8 mouse cellular contexts compared by ENCODE assay signal in the genomic region with DNA sequence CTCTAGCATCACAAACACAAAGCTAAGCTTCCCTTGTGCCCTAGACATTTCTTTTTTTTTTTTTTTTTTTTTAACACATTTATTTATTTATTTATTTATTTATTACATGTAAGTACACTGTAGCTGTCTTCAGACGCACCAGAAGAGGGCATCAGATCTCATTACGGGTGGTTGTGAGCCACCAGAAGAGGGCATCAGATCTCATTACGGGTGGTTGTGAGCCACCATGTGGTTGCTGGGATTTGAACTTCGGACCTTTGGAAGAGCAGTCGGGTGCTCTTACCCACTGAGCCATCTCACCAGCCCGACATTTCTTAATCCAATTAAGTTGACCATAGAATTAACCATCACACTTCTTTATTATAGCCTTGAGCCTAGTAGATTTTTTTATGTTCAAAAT. TPM values are rescaled to one million over a fixed set of nuclear protein-coding genes. Genes with fewer than 3 reads are reported as not detected.
DNase-seq lines count a peak whose midpoint lies in the region; ATAC-seq and TF ChIP-seq lines count a peak whose summit lies in the region.
"Not testable (repeated sequence)": the region's sequence is repeated elsewhere in the genome, so short reads cannot be mapped to it uniquely, and the experiment has no call there.

No protein-coding gene starts in this region.

- not testable (repeated sequence) for TF ChIP-seq POLR2A in MEL (IDR thresholded peaks at IDR 0.05; ENCODE audit: control insufficient read depth in 1 of 2, insufficient read depth in 1 of 2, low read depth in 1 of 2, low read length in 2 of 2, poor library complexity in 1 of 2)

- H3K79me2 ChIP-seq in MEL (ENCODE audit: control insufficient read depth, insufficient read depth, low read length, poor library complexity) = peaks cover 57% of the 10 kb centered on the region

- H3K4me3 ChIP-seq in MEL (ENCODE audit: control insufficient read depth in 1 of 2, insufficient read depth in 1 of 2, low read depth in 2 of 2, low read length in 2 of 2); layer of hippocampus, adult 2 months; liver, embryonic 14.5 days (ENCODE audit: insufficient read depth in 1 of 2, low read depth in 2 of 2, low read length in 2 of 2); midbrain, postnatal 0 days (ENCODE audit: low read depth, low read length): not testable (repeated sequence)

- H3K9me3 ChIP-seq in MEL (replicated peaks; ENCODE audit: insufficient read depth, low read length); liver, embryonic 14.5 days (ENCODE audit: control insufficient read depth, low read length); midbrain, postnatal 0 days (ENCODE audit: low read length): not testable (repeated sequence)

- 63% methylated on average over 6 of the region's 6 CpGs for WGBS in liver, embryonic 14.5 days (ENCODE audit: insufficient replicate concordance)
- WGBS in midbrain, postnatal 0 days = 83% methylated on average over 6 of the region's 6 CpGs

- not testable (repeated sequence) for H3K4me2 ChIP-seq in liver, embryonic 14.5 days (ENCODE audit: low read depth); midbrain, postnatal 0 days (ENCODE audit: low read depth, low read length, poor library complexity, severe bottlenecking)

- H3K9ac ChIP-seq in MEL (ENCODE audit: control insufficient read depth, low read depth, low read length, poor library complexity, severe bottlenecking); liver, embryonic 14.5 days (replicated peaks); midbrain, postnatal 0 days (replicated peaks; ENCODE audit: low read length, poor library complexity, severe bottlenecking): not testable (repeated sequence)

- peaks cover 13% of the 10 kb centered on the region in 2 experiments for H3K4me1 ChIP-seq in MEL (ENCODE audit: control insufficient read depth in 1 of 2, insufficient read depth in 2 of 2, low read length in 2 of 2)
- H3K4me1 ChIP-seq in liver, embryonic 14.5 days (replicated peaks; ENCODE audit: control insufficient read depth in 2 of 2, insufficient read depth in 2 of 2, low read length in 1 of 2) = peaks cover 46 to 51% of the 10 kb centered on the region in 2 experiments
- H3K4me1 ChIP-seq in midbrain, postnatal 0 days (ENCODE audit: insufficient read depth, low read length) = not testable (repeated sequence)

- TF ChIP-seq RAD21 in MEL (IDR thresholded peaks at IDR 0.05; ENCODE audit: low read depth, low read length) = not testable (repeated sequence)

- not testable (repeated sequence) for H3K27me3 ChIP-seq in MEL (ENCODE audit: control insufficient read depth in 1 of 2, insufficient read depth in 2 of 2, low read length in 2 of 2); liver, embryonic 14.5 days (ENCODE audit: control insufficient read depth, insufficient read depth, low read length); midbrain, postnatal 0 days (ENCODE audit: insufficient read depth, low read length)

- ATAC-seq in activated CD4-positive, CD25-positive, alpha-beta regulatory T cell, adult 4 months = peak; percentile 52
- not testable (repeated sequence) for ATAC-seq in liver, embryonic 14.5 days (ENCODE audit: insufficient read depth); midbrain, postnatal 0 days (ENCODE audit: low FRiP score)

- DNase-seq in CD4-positive helper T cell, adult 2 months (ENCODE audit: low read depth, low spot score) = peak; percentile 45
- not testable (repeated sequence) for DNase-seq in MEL (ENCODE audit: low read depth, low spot score); layer of hippocampus, adult 2 months (ENCODE audit: low spot score in 2 of 2); liver, embryonic 14.5 days (ENCODE audit: low read depth in 3 of 3, low spot score in 3 of 3); midbrain, postnatal 0 days (ENCODE audit: low spot score)
- DNase-seq in induced T-regulatory cell, adult 2 months (ENCODE audit: low read depth) = peak; percentile 35
- peak; percentile 19 for DNase-seq in thymus, postnatal 14 days

- peak in 2 of 3 experiments; percentile 8 to 33; a peak in 3 of 6 replicates for TF ChIP-seq CTCF in MEL (IDR thresholded peaks at IDR 0.05 in 2 of 3, conservative IDR thresholded peaks at IDR 0.05 in 1 of 3; ENCODE audit: control insufficient read depth in 1 of 3, insufficient read depth in 1 of 3, low read depth in 2 of 3, low read length in 3 of 3, poor library complexity in 1 of 3, severe bottlenecking in 1 of 3)
- TF ChIP-seq CTCF in layer of hippocampus, adult 2 months (conservative IDR thresholded peaks at IDR 0.05) = peak; percentile 49
- peak; percentile 60 for TF ChIP-seq CTCF in liver, embryonic 14.5 days (IDR thresholded peaks at IDR 0.05; ENCODE audit: low read depth)
- TF ChIP-seq CTCF in midbrain, postnatal 0 days (IDR thresholded peaks at IDR 0.05) = peak; percentile 14; the same call in 1 of the 2 replicates

- H3K27ac ChIP-seq in MEL (ENCODE audit: control insufficient read depth, low read depth, low read length); layer of hippocampus, adult 2 months; midbrain, postnatal 0 days (ENCODE audit: low read depth, low read length): not testable (repeated sequence)
- peak overlapping the region; percentile 51; the same call in 1 of the 2 replicates for H3K27ac ChIP-seq in liver, embryonic 14.5 days

- peaks cover 8 to 24% of the 10 kb centered on the region in 2 experiments for H3K36me3 ChIP-seq in MEL (ENCODE audit: control insufficient read depth in 1 of 2, insufficient read depth in 2 of 2, low read length in 2 of 2)
- H3K36me3 ChIP-seq in liver, embryonic 14.5 days (replicated peaks; ENCODE audit: control insufficient read depth, insufficient read depth, low read depth); midbrain, postnatal 0 days (ENCODE audit: insufficient read depth, low read length): not testable (repeated sequence)

- not testable (repeated sequence) for TF ChIP-seq EP300 in MEL (IDR thresholded peaks at IDR 0.05; ENCODE audit: low read depth in 1 of 2, low read length in 2 of 2); liver, embryonic 14.5 days (IDR thresholded peaks at IDR 0.05; ENCODE audit: low read depth)

RNA-seq across cellular contexts. Expression of a gene that starts 13.2 kb away (rescaled TPM):
- total RNA-seq in MEL (2012; rRNA removed) = 26.9 and 27.0 TPM in 2 replicates
- polyA plus RNA-seq in MEL (2012; ENCODE audit: insufficient read depth in 1 of 2, insufficient read length in 2 of 2, low read depth in 1 of 2, low replicate concordance in 2 of 2, missing spikeins in 1 of 2) = 10 to 100 TPM; 31.9 to 40.8 TPM
- polyA plus RNA-seq in activated CD4-positive, CD25-positive, alpha-beta regulatory T cell, adult 4 months (2017; shearing (Covaris generic)) = 1 to 10 TPM; 7.2 to 8.5 TPM
- total RNA-seq in layer of hippocampus, adult 2 months (2021) = 10 to 100 TPM; 41.0 to 45.8 TPM
- polyA plus RNA-seq in liver, embryonic 14.5 days (2012; rRNA removed) = 4.9 and 6.8 TPM in 2 replicates
- 6.4 and 7.8 TPM in 2 replicates for polyA plus RNA-seq in liver, embryonic 14.5 days (2014; fragmentation: Nextera tagmentation; extraction: Ambion mirVana)
- 28.6 and 36.1 TPM in 2 replicates for total RNA-seq in midbrain, postnatal 0 days (2014; rRNA removed)
- polyA plus RNA-seq in midbrain, postnatal 0 days (2015; fragmentation: Nextera tagmentation; extraction: Ambion mirVana) = 6.6 and 10.2 TPM in 2 replicates
